Mouse (Mus musculus): ENCODE measurements around the gene Crim1.
A peak's percentile ranks its signal among the peaks of the same experiment; 100 is the strongest.

Crim1 gene

DNA sequence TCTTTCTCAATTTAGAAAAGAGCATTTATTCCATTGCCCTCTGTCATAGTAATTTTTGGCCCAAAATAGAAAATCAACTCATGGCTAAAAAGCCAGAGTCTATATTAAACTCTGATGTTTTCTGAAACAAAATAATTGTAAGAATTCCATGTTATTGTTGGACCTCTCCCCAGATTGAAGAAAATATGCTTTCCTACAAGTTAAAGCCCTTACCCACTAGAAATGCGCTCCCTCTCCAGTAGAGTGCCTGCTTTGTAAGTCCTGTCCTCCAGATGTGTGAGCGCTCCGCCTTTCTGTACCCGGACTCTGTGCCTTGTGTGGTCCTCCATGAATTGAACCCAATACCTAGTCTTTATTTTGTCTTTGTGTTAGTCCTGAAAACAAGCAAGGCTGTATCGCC lies 91.0 kb downstream of the Crim1 start:
- no peak for DNase-seq

DNA sequence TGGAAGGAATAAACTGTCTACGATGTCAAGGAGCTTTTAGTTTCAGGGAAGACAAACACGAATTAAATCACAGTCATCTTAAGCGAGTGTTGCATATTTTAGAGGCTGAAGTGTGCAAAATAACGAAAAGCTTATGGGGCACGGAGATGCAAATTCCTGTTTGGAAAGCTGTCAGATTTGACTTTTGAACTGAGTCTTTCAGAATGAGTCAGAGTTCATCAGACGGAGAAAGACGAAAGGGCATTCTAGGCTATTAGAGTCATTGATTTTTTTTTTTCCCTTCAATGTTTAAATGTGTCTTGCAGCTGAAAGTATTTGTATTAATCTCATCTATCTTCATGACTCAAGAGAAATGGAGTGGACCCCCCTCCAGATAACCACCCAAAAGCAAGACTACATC lies 92.3 kb downstream of the Crim1 start:
- DNase-seq = no peak

GRCm38 (mm10) chr17:78292827-78293488 lies 92.9 kb downstream of the Crim1 start:
- DNase-seq = peak; percentile 61

GRCm38 (mm10) chr17:78295979-78296378 lies 95.9 kb downstream of the Crim1 start:
- no peak for DNase-seq

DNA sequence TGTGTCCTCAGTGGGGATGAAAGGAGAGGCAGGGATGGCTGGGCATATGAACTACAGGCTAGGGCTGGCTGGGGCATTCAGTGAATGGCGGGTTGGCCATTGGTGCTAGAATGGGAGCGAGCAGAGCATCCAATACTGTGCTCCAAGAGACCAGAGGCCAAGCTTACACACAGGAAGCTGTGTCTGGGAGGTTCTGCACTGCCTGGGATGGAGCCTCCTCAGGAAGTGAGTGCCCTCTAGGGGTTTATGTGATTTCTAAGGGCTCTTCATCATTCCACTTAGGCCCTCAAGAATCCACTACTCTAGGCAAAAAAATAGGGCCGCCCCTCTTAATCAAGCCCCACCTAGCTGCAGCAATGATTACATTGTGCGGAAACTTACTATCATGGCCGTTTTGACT lies 98.1 kb downstream of the Crim1 start:
- DNase-seq = no peak

DNA sequence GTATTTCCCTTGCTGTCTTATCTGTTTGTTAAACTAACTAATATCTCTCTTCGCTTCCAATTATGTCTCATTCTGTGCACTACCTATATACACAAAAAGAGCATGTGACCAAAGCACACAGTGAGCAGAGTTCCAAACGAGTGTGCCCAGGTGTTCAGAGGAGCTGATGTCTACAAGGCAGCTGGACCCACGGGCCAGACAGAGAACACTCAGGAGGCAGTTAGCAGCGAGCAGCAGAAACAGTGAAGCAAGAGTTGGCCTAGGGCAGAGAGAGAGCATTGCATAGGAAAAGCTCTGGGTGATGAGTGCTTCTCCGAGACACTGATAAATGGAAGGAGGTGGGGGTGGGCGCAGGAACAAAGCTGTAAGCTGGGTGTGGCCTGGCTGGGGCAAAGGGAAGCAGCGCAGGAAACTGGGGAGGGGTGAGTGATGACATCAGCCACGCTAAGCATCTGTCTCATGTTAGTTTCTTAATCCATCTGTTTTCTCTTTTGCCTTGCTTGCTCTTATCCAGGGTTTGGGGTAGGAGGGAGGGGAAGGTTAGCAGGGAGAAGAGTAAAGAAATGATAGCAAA lies 99.0 kb downstream of the Crim1 start:
- DNase-seq = no peak

DNA sequence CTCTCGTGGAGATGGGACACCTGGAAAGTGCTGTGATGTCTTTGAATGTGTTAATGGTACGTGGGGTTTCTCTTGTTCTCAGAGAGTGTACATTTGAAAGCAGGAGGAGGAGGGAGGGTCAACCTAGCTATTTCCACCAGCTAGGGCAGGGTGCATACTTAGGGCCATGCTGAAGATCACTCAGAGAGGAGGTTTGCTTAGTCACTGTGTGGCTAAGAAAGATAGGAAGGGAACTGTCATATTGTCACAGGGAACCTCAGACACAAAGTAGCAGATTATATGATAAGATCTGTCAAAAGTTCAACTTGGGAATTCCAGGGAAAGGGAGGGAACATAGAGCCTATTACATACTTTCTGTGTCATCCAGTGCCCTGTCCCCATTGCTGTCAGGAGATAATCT lies 103.0 kb downstream of the Crim1 start:
- no peak for DNase-seq

DNA sequence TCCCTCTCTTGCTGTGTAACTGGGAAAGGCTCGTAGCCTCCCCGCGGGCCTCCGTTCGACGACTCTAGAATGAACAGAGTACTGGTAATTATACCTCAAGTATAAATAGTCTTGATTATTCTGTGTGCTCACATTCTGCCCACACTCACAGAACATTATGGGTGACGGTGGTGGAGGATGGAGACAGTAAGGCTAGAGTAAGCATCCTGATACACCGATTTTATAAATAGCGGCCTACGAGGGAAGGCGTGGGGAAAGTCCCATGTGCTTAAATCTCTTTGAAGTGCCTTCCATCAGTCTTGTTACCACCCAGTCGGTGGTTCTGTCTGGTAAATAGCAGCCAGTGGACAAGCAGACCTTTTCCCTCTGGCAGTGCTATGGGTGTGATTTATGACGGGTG lies 104.0 kb downstream of the Crim1 start:
- no peak for DNase-seq

DNA sequence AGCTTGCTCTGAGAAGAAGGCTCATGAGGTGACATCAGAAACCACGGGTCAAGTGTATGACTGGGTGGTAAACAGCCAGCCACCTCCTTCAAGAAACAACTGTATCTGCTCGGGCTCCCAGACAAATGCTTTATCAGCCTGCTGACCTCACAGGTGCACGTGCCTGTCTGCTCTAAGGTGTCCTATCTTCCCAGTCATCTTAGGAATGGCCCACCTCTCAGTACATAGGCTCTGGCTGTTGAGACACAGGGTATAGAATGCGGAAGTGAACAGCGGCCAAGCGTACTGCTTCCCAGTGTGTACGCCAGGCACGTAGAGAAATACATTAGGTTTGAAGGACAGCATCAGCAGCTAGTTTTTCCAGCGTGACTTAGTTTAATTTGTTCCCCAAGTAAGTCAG lies 106.4 kb downstream of the Crim1 start:
- no peak for DNase-seq

GRCm38 (mm10) chr17:78308221-78308620 lies 108.2 kb downstream of the Crim1 start:
- DNase-seq = no peak

DNA sequence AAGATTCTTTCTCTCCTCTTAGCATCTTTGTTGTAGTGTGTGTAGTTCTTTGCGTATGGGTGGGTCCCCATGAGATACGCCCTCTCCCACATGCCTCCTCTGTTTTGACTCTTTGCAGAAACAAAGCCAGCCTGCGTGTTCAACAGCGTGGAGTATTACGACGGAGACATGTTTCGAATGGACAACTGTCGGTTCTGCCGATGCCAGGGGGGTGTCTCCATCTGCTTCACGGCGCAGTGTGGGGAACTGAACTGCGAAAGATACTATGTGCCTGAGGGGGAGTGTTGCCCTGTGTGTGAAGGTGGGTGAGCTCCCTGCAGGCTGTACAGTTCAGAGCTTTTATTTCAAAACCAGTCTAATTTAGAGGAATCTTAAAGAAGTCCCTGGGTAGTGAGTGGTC lies 113.0 kb downstream of the Crim1 start:
- peak; percentile 62 for DNase-seq

DNA sequence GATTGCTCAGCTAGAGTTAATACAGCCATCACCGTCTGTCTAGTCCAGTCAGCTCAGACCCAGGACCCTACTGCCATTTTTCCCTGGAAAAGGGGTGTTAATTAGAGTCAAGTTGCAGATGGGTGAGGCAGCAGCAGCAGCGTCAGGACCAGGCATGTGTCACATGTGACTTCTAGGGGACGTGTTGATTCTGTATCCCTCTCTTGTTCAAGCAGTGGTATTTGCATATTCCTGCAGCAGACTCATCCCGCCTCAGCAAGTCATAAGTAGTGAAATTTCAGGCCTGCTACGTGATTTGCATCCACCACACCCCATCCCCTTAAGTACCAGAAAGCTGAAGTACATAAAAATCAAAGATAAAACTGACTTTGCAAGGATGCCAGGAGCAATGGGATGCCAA lies 113.6 kb downstream of the Crim1 start:
- DNase-seq = no peak

GRCm38 (mm10) chr17:78315659-78316058 lies 115.6 kb downstream of the Crim1 start:
- no peak for DNase-seq

DNA sequence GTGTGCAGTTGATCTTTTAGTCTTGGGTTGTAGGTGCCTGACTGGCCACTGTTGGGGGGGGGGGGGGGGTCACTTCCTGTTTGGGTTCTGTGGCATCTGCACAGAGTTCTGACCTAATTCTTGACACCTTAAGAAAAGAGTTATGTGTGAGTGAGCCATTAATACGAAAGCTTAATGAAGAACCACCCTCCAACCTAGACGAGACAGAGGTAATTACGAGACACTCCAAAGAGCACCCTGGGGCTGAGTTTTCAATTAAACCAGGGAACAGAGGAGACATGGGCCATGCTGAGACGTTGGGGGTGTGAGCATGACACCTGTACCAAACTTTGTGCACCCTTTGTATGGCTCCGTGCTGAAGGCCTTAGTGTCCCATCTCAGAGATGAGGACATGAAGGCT lies 117.3 kb downstream of the Crim1 start:
- no peak for DNase-seq

GRCm38 (mm10) chr17:78318810-78319209 lies 118.8 kb downstream of the Crim1 start:
- DNase-seq = no peak

- DNase-seq = no peak
These were observed 121.3 kb downstream of the Crim1 start for GRCm38 (mm10) chr17:78321216-78321835.

GRCm38 (mm10) chr17:78322369-78323335 lies 122.6 kb downstream of the Crim1 start:
- DNase-seq = no peak

- no peak for DNase-seq
These were observed 125.8 kb downstream of the Crim1 start for GRCm38 (mm10) chr17:78325761-78326332.

DNA sequence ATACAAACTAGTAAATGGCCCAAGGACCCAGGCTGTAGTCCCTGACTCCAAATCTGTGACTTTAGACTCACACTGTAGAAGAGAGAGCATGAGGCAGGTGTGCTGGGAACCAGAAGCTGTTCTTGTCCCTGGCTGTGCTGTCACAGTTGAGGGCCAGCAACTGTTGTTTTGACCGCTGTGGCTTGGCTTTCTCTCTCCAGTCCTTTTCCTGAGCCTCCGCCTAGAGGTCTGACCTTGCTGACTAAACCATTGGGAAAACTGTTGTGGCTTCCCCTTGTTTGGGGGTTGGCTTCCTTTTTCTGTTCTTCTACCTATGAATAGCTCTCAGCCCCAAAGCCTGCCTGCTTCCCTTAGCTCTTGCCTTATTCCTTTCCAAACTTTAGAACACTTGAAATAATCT lies 126.3 kb downstream of the Crim1 start:
- no peak for DNase-seq

DNA sequence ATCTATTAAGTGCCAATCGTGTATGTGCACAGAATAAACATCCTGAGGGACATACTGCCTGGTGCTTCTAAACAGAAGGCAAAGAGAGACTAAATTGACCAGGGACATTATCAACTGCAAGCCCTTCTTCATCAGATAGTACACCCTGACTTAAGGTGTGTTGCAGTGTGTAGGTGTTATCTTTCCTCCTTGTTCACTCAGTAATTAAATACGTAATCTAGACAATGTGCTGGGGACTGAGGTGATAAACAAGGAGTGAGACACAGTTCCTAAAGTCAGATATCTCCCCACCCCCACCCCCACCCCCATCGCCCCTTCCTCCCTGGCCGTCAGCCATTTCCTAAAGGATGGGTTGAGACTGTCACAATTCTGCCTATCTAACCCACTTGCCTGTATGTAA lies 127.1 kb downstream of the Crim1 start:
- DNase-seq = no peak

DNA sequence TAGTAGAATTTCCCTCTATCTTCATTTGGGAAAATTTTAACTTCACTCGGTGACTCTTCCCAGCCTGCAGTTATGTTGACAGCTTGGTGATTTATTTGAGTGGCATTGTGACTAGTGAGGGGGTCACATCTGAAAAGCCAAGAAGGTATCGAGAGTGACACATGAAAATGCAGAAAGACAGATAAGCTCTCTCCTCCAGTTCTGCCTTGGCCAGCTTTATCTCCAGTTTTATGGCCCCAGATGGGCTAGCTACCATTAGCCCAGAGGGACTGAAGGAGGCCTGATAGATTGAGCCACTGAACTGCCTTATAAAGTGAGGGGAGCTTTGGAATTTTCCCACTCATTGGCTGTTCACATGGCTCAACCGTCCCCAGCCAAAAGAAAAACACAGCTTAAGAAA lies 128.2 kb downstream of the Crim1 start:
- no peak for DNase-seq

DNA sequence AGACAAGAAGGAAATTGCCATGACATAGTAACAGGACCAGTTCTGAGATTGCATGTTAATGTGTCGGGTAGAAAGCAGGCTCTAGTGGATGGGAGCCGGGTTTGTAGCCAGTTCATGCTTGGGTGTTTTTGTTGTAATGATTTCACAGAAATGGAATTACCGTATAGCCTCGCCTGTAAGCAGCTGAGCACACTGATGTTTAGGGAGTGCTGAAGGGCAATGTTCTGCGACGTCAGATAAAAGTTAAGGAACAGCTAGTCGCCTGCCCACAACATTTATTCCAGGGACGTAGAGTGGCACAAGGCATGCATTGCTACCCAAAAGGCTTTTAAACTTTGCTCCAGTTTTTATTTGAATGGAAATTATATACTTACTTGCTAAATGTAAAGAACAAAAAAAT lies 131.4 kb downstream of the Crim1 start:
- no peak for DNase-seq

DNA sequence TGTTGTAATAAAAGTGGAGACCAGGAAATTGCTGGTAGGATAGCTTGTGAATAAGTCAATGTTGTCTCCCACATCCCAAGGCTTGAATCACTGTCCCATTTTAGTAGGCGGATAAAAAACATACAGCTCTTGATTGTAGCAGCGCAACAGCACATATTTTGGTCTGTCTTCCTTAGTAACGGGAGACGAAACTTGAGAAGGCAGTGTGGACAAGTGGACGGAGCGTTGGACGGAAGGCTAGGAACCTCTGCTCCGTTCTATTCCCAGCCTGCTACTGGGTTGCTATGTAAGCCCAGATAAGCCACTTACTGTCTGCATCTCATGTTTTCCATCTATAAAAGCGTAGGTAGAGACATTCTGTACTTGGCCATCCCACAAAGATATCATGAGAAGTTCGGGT lies 133.2 kb downstream of the Crim1 start:
- no peak for DNase-seq

Data from layer of hippocampus, adult 9-11 months (tissue).